Mouse (Mus musculus) NIH3T3 (cell line): ENCODE data around the gene Dock8.

Source experiments
- DNase-seq: peaks from one replicate; pipeline ENCODE4 v3.0.0-alpha.2; 2012; ENCODE audit warnings: low read depth

The Dock8 gene

GRCm38 (mm10) chr19:25251610-25252140 lies 252.3 kb downstream of the Dock8 start:
- DNase-seq = peak; percentile 82
